Mouse (Mus musculus): ENCODE measurements around the gene Hey2. TPM values are rescaled to one million over a fixed set of nuclear protein-coding genes. Genes with fewer than 3 reads are reported as not detected.
A peak's percentile ranks its signal among the peaks of the same experiment; 100 is the strongest.

The Hey2 gene
- 5.3 and 5.6 TPM in 2 replicates for polyA plus RNA-seq (2014; fragmentation: Nextera tagmentation; extraction: Ambion mirVana)

DNA sequence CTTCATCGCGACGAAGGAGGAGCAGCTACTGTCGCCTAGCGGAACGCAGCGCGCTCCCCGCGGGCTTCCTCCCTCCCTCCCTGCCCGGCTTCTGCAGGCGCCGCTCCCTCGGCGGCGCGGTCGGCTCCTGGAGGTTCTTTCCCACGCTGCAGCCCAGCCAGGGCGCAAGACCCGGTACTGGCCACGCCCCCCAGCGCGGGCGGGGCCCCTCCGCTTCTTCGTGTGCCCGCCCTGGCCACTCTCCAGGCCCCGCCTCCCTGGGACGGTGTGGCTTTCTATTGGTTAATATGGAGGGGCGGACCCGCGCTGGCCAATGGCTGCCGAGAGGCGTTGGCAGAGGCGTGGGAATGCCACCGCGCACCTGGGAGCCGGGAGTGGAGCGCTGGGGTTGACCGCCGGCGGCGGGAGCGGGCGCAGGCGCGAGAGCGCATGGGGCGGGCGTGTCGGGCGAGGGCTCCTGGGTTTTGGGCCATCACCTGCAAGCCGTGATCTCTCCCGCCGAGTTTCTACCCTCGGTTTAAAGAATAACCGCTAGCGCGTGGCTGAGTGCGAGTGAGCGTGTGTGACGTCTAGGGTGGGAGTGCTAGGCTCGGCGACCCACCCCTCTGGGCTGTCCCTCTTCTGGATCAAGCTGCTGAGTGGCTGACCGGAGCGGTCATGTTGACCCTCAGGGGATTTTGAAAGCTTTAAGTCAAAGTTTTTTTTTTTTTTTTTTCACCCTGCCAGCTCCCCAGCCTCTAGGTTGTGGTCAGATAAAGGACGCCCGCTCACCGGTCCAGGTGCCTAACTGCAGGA lies at the start of gene Hey2:
Gene Hey2 (minus strand): TSS at position 159 of the 795 bp plus-strand sequence.
- peaks cover 61% of the 10 kb centered on the region for H3K27me3 ChIP-seq (ENCODE audit: control insufficient read depth, insufficient read depth, low read length)
- H3K4me2 ChIP-seq (replicated peaks), result peak within 1 kb of the TSS; percentile 89
- H3K9ac ChIP-seq, result peak within 1 kb of the TSS; percentile 59
- WGBS, result under 1% methylated on average over 68 of the region's 70 CpGs
- peaks cover 22% of the 10 kb centered on the region for H3K4me1 ChIP-seq (replicated peaks; ENCODE audit: control insufficient read depth, insufficient read depth, low read length)
- no peaks in the 10 kb centered on the region for H3K9me3 ChIP-seq (ENCODE audit: control insufficient read depth, low read length)
- peak within 1 kb of the TSS; percentile 63; the same call in 1 of the 2 replicates for H3K27ac ChIP-seq
- no peaks in the 10 kb centered on the region for H3K36me3 ChIP-seq (replicated peaks; ENCODE audit: control insufficient read depth, insufficient read depth)
- DNase-seq (ENCODE audit: low spot score) (peak; percentile 96), ATAC-seq (ENCODE audit: low FRiP score) (peak; percentile 100)
- H3K4me3 ChIP-seq (replicated peaks; ENCODE audit: low read length), result peak within 1 kb of the TSS; percentile 62

DNA sequence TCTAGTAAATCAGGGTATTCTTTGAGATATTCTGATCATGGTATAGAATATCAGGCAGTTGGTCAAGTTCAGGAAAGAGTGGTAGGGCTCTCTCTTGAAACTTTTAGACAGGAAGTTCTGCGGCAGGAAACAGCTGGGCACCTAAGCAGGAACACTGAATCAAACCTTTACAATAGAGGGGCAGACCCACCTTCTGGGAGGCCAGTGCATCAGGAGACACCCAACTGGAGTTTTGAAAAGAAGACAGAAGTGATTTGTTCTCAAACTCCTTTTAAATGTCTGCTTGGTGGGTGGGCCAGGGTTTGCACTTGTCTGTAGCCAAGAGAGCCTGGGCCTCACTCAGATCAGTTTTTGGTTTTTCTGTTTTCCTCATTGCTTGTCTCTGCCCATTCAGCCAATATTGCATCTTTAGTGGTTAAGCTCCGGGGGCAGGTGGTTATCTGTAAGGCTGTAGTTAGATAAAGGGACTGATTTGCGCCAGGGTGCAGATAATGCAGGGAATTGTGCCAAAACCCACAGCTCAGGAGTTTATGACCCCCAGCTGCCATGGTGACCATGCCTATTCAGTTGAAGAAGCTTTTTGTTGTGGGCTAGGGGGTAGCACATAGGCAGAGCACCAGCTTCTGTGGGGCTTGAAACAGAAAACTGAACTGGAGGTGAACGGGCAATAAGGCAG lies 40.6 kb upstream of the Hey2 start:
- DNase-seq (ENCODE audit: low spot score), result no peak
- no peaks in the 10 kb centered on the region for H3K36me3 ChIP-seq (replicated peaks; ENCODE audit: control insufficient read depth, insufficient read depth)
- H3K9ac ChIP-seq, result no peak overlapping the region
- peak; percentile 68 for ATAC-seq (ENCODE audit: low FRiP score)
- H3K4me2 ChIP-seq (replicated peaks), result no peak overlapping the region
- no peak overlapping the region for H3K4me3 ChIP-seq (replicated peaks; ENCODE audit: low read length)
- H3K27ac ChIP-seq, result no peak overlapping the region
- no peaks in the 10 kb centered on the region for H3K27me3 ChIP-seq (ENCODE audit: control insufficient read depth, insufficient read depth, low read length)
- 30% methylated on average over 4 of the region's 4 CpGs for WGBS
- H3K9me3 ChIP-seq (ENCODE audit: control insufficient read depth, low read length), result no peaks in the 10 kb centered on the region
- H3K4me1 ChIP-seq (replicated peaks; ENCODE audit: control insufficient read depth, insufficient read depth, low read length), result no peaks in the 10 kb centered on the region

DNA sequence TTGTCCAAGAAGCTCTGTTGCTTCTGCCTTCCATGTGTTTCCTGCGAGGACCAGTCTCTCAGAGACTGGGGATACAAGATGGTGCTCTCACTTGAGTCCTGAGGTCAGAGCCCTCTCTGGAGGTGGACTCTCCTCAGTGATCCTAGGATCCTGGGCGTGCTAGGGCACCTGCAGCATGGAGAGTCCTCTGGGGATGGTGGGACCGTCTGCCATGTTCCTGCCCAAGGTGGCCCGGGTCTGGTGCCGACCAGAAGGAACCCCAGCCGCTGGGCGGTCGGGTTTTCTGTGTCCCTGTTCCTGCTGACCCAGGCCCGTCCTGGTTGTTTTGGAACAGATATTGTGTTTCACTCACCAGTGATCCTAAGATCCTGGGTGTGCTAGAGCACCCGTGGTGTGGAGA lies 38.5 kb upstream of the Hey2 start:
- Histone ChIP-seq H3K4me2 (replicated peaks) (no peak overlapping the region), H3K4me1 (replicated peaks; ENCODE audit: control insufficient read depth, insufficient read depth, low read length) (no peaks in the 10 kb centered on the region), H3K36me3 (replicated peaks; ENCODE audit: control insufficient read depth, insufficient read depth) (no peaks in the 10 kb centered on the region), H3K9ac (no peak overlapping the region), H3K27me3 (ENCODE audit: control insufficient read depth, insufficient read depth, low read length) (no peaks in the 10 kb centered on the region), H3K27ac (no peak overlapping the region), H3K9me3 (ENCODE audit: control insufficient read depth, low read length) (no peaks in the 10 kb centered on the region), H3K4me3 (replicated peaks; ENCODE audit: low read length) (no peak overlapping the region)
- ATAC-seq (ENCODE audit: low FRiP score) (no peak), DNase-seq (ENCODE audit: low spot score) (no peak)
- WGBS, result 92% methylated on average over 10 of the region's 10 CpGs

DNA sequence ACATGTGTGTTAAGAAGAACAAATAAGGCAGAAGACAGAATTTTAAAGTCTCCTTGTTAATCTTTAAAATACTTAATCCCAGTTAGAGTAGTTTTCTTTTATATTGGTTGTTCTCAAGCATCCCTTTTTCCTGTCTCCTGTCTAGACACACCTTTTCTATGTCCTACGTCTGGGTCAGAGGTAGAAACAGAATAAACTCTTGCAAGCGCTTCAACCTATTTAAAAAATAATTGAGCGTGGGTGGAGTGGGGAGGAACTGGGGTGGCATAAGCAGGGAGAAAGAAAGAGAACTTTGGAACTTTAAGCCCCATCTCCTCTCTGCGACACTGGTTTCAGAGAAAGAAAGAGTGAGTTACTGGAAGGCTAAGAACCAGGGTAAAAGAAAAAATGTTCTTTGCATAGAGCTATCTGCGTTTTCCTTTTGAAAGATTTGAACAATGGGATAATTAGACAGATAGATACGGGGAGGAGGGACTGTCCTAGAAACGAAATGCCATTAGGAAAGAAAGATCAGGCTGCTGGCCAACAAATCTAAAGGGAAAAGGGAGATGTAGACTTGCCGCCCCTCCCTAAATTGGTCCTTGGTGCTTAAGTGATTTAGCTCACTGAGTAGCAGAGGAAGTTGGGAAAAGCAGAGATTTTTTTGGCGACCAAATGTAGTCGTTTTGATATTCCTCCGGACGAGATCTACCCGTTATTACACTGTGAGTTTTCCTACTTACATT lies 2.7 kb upstream of the Hey2 start:
- Histone ChIP-seq H3K27ac (no peak overlapping the region), H3K9me3 (ENCODE audit: control insufficient read depth, low read length) (no peaks in the 10 kb centered on the region), H3K9ac (no peak overlapping the region), H3K4me1 (replicated peaks; ENCODE audit: control insufficient read depth, insufficient read depth, low read length) (peaks cover 22% of the 10 kb centered on the region), H3K4me3 (replicated peaks; ENCODE audit: low read length) (no peak overlapping the region), H3K36me3 (replicated peaks; ENCODE audit: control insufficient read depth, insufficient read depth) (no peaks in the 10 kb centered on the region), H3K27me3 (ENCODE audit: control insufficient read depth, insufficient read depth, low read length) (peaks cover 61% of the 10 kb centered on the region), H3K4me2 (replicated peaks) (no peak overlapping the region)
- DNase-seq (ENCODE audit: low spot score) (no peak), ATAC-seq (ENCODE audit: low FRiP score) (no peak)
- WGBS, result 14% methylated on average over 13 of the region's 13 CpGs

DNA sequence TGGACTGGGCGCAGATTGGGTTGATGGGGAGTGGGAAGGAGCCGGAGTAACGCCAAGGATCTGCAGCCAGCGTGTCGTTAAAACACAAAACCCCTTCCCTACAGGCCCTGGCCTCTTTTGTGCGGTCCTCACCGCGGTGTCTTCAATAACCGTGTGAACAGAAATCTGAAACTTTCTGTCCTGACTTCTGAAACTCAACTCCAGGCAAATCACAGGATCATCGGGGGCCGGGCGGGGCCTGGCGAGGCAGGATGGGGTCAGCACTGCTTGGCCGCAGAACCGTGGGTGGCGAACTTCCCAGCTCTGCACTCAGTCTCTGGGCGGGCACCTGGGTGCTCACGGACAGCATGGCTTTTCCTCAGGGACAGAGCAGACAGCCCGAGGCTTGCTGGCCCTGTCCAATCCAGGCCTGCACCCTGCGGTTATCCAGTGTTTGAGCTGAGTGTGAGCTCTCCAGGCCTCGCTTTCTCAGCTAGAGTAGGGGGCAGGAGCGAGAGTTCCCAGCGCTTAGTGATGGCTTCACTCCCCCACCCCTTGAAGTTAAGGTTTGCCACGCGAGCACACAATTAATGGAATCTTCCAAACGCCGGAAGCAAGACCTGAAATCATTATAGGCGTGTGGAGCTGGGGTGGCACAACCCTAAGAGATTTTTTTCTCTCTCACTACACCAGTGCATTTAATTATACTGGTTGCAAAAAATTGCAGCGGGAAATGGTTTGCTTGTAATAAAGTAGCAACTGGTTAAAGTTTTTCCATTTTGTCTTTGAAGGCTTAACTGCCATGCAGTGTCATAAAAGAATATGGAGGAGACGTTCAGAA lies 1.8 kb upstream of the Hey2 start:
- H3K27ac ChIP-seq, result no peak overlapping the region
- H3K4me1 ChIP-seq (replicated peaks; ENCODE audit: control insufficient read depth, insufficient read depth, low read length), result peaks cover 22% of the 10 kb centered on the region
- 2% methylated on average over 30 of the region's 30 CpGs for WGBS
- peak overlapping the region; percentile 89 for H3K4me2 ChIP-seq (replicated peaks)
- DNase-seq (ENCODE audit: low spot score) (no peak), ATAC-seq (ENCODE audit: low FRiP score) (no peak)
- no peaks in the 10 kb centered on the region for H3K36me3 ChIP-seq (replicated peaks; ENCODE audit: control insufficient read depth, insufficient read depth)
- no peaks in the 10 kb centered on the region for H3K9me3 ChIP-seq (ENCODE audit: control insufficient read depth, low read length)
- peak overlapping the region; percentile 16; the same call in 1 of the 2 replicates for H3K9ac ChIP-seq
- peaks cover 61% of the 10 kb centered on the region for H3K27me3 ChIP-seq (ENCODE audit: control insufficient read depth, insufficient read depth, low read length)
- H3K4me3 ChIP-seq (replicated peaks; ENCODE audit: low read length), result peak overlapping the region; percentile 62

DNA sequence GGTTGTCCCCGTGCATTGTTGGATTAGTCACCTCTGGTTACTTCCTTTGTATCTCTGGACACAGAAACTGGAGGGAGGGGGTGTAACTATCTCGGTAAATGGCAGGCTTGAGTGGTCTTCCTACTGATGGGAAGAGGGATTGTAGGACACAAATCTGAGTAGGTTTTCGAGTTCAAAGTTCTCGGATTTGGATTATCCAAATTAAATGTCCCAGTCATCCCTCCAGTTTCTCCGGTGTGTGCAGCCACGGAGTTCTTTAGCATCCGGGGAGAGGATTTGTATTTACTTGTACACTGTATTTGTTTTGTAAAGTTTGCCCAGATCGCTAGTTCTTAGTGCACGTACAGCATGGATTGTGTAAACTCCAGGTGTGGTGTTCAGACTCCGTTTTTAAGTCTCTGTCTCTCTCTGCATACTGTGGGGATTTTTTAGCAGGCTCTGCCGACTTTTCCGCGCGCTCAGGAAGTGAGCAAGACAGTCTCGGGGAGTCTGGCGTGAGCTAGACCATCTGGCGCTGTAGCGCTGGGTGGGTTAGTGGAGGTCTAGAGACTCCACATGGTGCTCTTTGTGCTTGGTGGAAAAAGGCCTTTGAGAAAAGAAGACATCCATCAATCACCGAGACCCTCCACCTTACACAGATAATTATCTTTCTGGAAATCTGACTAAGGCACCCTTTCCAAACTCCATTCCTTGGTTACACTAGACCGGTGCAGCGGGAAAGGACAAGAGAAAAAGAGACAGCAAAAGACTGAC lies 1.0 kb upstream of the Hey2 start:
- Histone ChIP-seq H3K27me3 (ENCODE audit: control insufficient read depth, insufficient read depth, low read length) (peaks cover 61% of the 10 kb centered on the region), H3K36me3 (replicated peaks; ENCODE audit: control insufficient read depth, insufficient read depth) (no peaks in the 10 kb centered on the region), H3K27ac (no peak overlapping the region), H3K9me3 (ENCODE audit: control insufficient read depth, low read length) (no peaks in the 10 kb centered on the region), H3K4me2 (replicated peaks) (peak overlapping the region; percentile 89), H3K4me1 (replicated peaks; ENCODE audit: control insufficient read depth, insufficient read depth, low read length) (peaks cover 22% of the 10 kb centered on the region), H3K9ac (peak overlapping the region; percentile 31; the same call in 1 of the 2 replicates), H3K4me3 (replicated peaks; ENCODE audit: low read length) (peak overlapping the region; percentile 62)
- ATAC-seq (ENCODE audit: low FRiP score), result no peak; the same call in none of the 2 replicates
- WGBS, result under 1% methylated on average over 21 of the region's 21 CpGs
- DNase-seq (ENCODE audit: low spot score), result no peak

GRCm38 (mm10) chr10:30842228-30842627 lies 373 bp downstream of the Hey2 start:
- peak overlapping the region; percentile 59 for H3K9ac ChIP-seq
- peak overlapping the region; percentile 62 for H3K4me3 ChIP-seq (replicated peaks; ENCODE audit: low read length)
- H3K9me3 ChIP-seq (ENCODE audit: control insufficient read depth, low read length), result no peaks in the 10 kb centered on the region
- DNase-seq (ENCODE audit: low spot score) (no peak), ATAC-seq (ENCODE audit: low FRiP score) (peak; percentile 52)
- peak overlapping the region; percentile 89 for H3K4me2 ChIP-seq (replicated peaks)
- H3K4me1 ChIP-seq (replicated peaks; ENCODE audit: control insufficient read depth, insufficient read depth, low read length), result peaks cover 22% of the 10 kb centered on the region
- H3K36me3 ChIP-seq (replicated peaks; ENCODE audit: control insufficient read depth, insufficient read depth), result no peaks in the 10 kb centered on the region
- H3K27me3 ChIP-seq (ENCODE audit: control insufficient read depth, insufficient read depth, low read length), result peaks cover 60% of the 10 kb centered on the region
- under 1% methylated on average over 29 of the region's 29 CpGs for WGBS
- peak overlapping the region; percentile 63; the same call in 1 of the 2 replicates for H3K27ac ChIP-seq

DNA sequence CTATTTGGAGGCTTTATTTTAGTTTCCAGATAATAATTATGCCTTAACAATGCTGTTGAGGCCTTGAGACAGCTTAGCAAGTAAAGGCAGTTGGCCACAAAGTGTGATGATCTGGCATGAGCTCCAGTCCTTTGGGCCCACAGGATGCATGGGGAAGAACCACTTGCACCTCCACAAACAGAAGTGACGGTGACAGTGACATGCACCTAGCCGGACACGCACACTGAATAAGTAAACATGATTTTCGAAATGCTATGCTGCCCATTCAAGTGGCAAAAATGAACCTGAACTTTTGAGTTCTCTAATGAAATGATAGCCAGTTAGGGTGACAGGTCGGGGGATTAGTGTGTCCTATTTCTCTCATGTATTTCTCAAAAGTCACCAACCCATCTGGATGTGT lies 1.8 kb downstream of the Hey2 start:
- 74% methylated on average over 5 of the region's 5 CpGs for WGBS
- H3K27ac ChIP-seq, result no peak overlapping the region
- peak overlapping the region; percentile 62; the same call in 1 of the 2 replicates for H3K4me3 ChIP-seq (replicated peaks; ENCODE audit: low read length)
- no peak overlapping the region for H3K9ac ChIP-seq
- H3K36me3 ChIP-seq (replicated peaks; ENCODE audit: control insufficient read depth, insufficient read depth), result no peaks in the 10 kb centered on the region
- no peak for ATAC-seq (ENCODE audit: low FRiP score)
- H3K27me3 ChIP-seq (ENCODE audit: control insufficient read depth, insufficient read depth, low read length), result peaks cover 46% of the 10 kb centered on the region
- no peaks in the 10 kb centered on the region for H3K9me3 ChIP-seq (ENCODE audit: control insufficient read depth, low read length)
- DNase-seq (ENCODE audit: low spot score), result no peak
- peak overlapping the region; percentile 89 for H3K4me2 ChIP-seq (replicated peaks)
- peaks cover 22% of the 10 kb centered on the region for H3K4me1 ChIP-seq (replicated peaks; ENCODE audit: control insufficient read depth, insufficient read depth, low read length)

Data from hindbrain, embryonic 14.5 days (tissue).